Mouse (Mus musculus): Measurements from ENCODE around the gene Dgat2.

GRCm38 (mm10) chr7:99158904-99159303 lies 23.6 kb downstream of the Dgat2 start:
- TF ChIP-seq CTCF (IDR thresholded peaks at IDR 0.05; ENCODE audit: borderline replicate concordance, extremely low read depth, insufficient read depth, insufficient read length) = no peak
- no peak for TF ChIP-seq POLR2A (IDR thresholded peaks at IDR 0.05; ENCODE audit: borderline replicate concordance, extremely low read depth, insufficient read depth, insufficient read length, poor library complexity, severe bottlenecking)

All from brain, embryonic 14.5 days (tissue).